Mouse (Mus musculus): Measurements from ENCODE around the gene Osbpl8. TPM values are rescaled to one million over a fixed set of nuclear protein-coding genes. Genes with fewer than 3 reads are reported as not detected.

Gene Osbpl8
- total and polyA plus RNA-seq, 2 experiments: 3.7 to 30.0 TPM

DNA sequence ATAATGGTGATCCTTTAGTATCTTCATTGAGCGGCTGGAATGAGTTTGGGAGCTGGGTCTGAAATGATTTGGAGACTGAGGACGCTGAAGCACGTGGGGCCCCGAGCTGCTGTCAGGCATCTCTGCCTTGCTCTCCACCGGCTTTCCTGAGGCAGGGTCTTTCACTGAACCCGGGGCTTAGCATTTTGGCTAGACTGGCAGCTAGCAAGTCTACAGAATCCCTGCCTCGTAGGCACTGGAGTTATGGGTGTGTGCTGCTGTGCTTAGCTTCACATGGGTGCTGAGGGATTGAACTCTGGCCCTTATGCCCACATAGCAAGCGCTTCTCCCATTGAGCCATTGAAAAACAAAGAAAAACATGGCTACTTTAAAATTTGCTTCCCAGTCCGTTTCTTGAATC is 42.8 kb downstream of the Osbpl8 start:
- H3K4me1 ChIP-seq (ENCODE audit: control insufficient read depth, insufficient read depth, low read length): peaks cover 23% of the 10 kb centered on the region
- no peaks in the 10 kb centered on the region for H3K27me3 ChIP-seq (ENCODE audit: control insufficient read depth, insufficient read depth, low read length)
- peak overlapping the region; percentile 80 for H3K27ac ChIP-seq (replicated peaks; ENCODE audit: insufficient read depth, low read depth, low read length)
- no peak overlapping the region for H3K4me3 ChIP-seq (ENCODE audit: insufficient read depth, low read depth, low read length)
- 78% methylated on average over 9 of the region's 9 CpGs for WGBS
- peak; percentile 46 for DNase-seq (ENCODE audit: extremely low read depth, low read depth, low spot score)
- peaks cover 23% of the 10 kb centered on the region for H3K79me2 ChIP-seq (ENCODE audit: control insufficient read depth, insufficient read depth, low read length)
- H3K36me3 ChIP-seq (ENCODE audit: control insufficient read depth, insufficient read depth, low read length): no peaks in the 10 kb centered on the region; the same call in 1 of the 2 replicates
- no peak overlapping the region for H3K9ac ChIP-seq (ENCODE audit: low read depth, low read length)
- TF ChIP-seq CTCF (IDR thresholded peaks at IDR 0.05; ENCODE audit: low read depth, low read length) (no peak), POLR2A (IDR thresholded peaks at IDR 0.05; ENCODE audit: extremely low read depth, insufficient read depth, low read length) (no peak)

- Histone ChIP-seq H3K27ac (replicated peaks; ENCODE audit: insufficient read depth, low read depth, low read length) (no peak overlapping the region), H3K4me3 (ENCODE audit: insufficient read depth, low read depth, low read length) (no peak overlapping the region), H3K4me1 (ENCODE audit: control insufficient read depth, insufficient read depth, low read length) (peaks cover 9% of the 10 kb centered on the region), H3K36me3 (ENCODE audit: control insufficient read depth, insufficient read depth, low read length) (peaks cover 2% of the 10 kb centered on the region; the same call in 1 of the 2 replicates), H3K27me3 (ENCODE audit: control insufficient read depth, insufficient read depth, low read length) (no peaks in the 10 kb centered on the region), H3K79me2 (ENCODE audit: control insufficient read depth, insufficient read depth, low read length) (peaks cover 21% of the 10 kb centered on the region; the same call in 1 of the 2 replicates), H3K9ac (ENCODE audit: low read depth, low read length) (no peak overlapping the region)
- 91% methylated on average over 3 of the region's 3 CpGs for WGBS
- TF ChIP-seq CTCF (IDR thresholded peaks at IDR 0.05; ENCODE audit: low read depth, low read length) (no peak), POLR2A (IDR thresholded peaks at IDR 0.05; ENCODE audit: extremely low read depth, insufficient read depth, low read length) (no peak)
- no peak for DNase-seq (ENCODE audit: extremely low read depth, low read depth, low spot score)
Observed at GRCm38 (mm10) chr10:111214084-111214483, 49.5 kb downstream of the Osbpl8 start.

GRCm38 (mm10) chr10:111214696-111215095 is 50.1 kb downstream of the Osbpl8 start:
- TF ChIP-seq CTCF (IDR thresholded peaks at IDR 0.05; ENCODE audit: low read depth, low read length): no peak
- WGBS: 73% methylated on average over 2 of the region's 2 CpGs
- no peak overlapping the region for H3K9ac ChIP-seq (ENCODE audit: low read depth, low read length)
- peaks cover 2% of the 10 kb centered on the region; the same call in 1 of the 2 replicates for H3K36me3 ChIP-seq (ENCODE audit: control insufficient read depth, insufficient read depth, low read length)
- no peak overlapping the region for H3K27ac ChIP-seq (replicated peaks; ENCODE audit: insufficient read depth, low read depth, low read length)
- H3K4me1 ChIP-seq (ENCODE audit: control insufficient read depth, insufficient read depth, low read length): peaks cover 9% of the 10 kb centered on the region
- H3K4me3 ChIP-seq (ENCODE audit: insufficient read depth, low read depth, low read length): no peak overlapping the region
- no peaks in the 10 kb centered on the region for H3K27me3 ChIP-seq (ENCODE audit: control insufficient read depth, insufficient read depth, low read length)
- no peak for DNase-seq (ENCODE audit: extremely low read depth, low read depth, low spot score)
- H3K79me2 ChIP-seq (ENCODE audit: control insufficient read depth, insufficient read depth, low read length): peaks cover 24% of the 10 kb centered on the region; the same call in 1 of the 2 replicates

GRCm38 (mm10) chr10:111215572-111215971 is 51.0 kb downstream of the Osbpl8 start:
- 76% methylated on average over 3 of the region's 3 CpGs for WGBS
- no peak overlapping the region for H3K4me3 ChIP-seq (ENCODE audit: insufficient read depth, low read depth, low read length)
- no peaks in the 10 kb centered on the region for H3K27me3 ChIP-seq (ENCODE audit: control insufficient read depth, insufficient read depth, low read length)
- DNase-seq (ENCODE audit: extremely low read depth, low read depth, low spot score): no peak
- peaks cover 9% of the 10 kb centered on the region for H3K4me1 ChIP-seq (ENCODE audit: control insufficient read depth, insufficient read depth, low read length)
- peak overlapping the region; percentile 53; the same call in 1 of the 2 replicates for H3K27ac ChIP-seq (replicated peaks; ENCODE audit: insufficient read depth, low read depth, low read length)
- TF ChIP-seq CTCF (IDR thresholded peaks at IDR 0.05; ENCODE audit: low read depth, low read length) (no peak), POLR2A (IDR thresholded peaks at IDR 0.05; ENCODE audit: extremely low read depth, insufficient read depth, low read length) (no peak)
- peaks cover 26% of the 10 kb centered on the region; the same call in 1 of the 2 replicates for H3K79me2 ChIP-seq (ENCODE audit: control insufficient read depth, insufficient read depth, low read length)
- H3K36me3 ChIP-seq (ENCODE audit: control insufficient read depth, insufficient read depth, low read length): peaks cover 2% of the 10 kb centered on the region; the same call in 1 of the 2 replicates
- H3K9ac ChIP-seq (ENCODE audit: low read depth, low read length): no peak overlapping the region

DNA sequence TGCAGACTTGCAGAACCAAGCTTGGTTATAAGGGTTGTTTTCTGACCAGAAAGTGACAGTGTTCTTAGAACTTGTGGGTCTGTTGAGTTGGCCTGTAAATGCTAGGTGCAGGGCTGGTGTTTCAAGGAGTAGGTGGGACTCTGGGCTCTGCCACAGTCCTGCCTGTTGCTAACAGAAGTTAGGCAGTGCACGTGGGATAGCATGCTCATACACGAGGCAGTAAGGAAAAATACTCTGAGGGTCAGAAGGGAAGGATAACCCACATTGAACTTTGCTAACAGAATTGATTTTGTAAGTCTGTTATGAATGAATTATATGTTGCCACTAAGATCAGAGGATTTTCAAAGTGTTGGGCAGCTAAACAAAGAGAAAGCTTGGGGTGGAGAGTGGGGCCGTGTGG is 51.6 kb downstream of the Osbpl8 start:
- H3K9ac ChIP-seq (ENCODE audit: low read depth, low read length): no peak overlapping the region
- peaks cover 2% of the 10 kb centered on the region; the same call in 1 of the 2 replicates for H3K36me3 ChIP-seq (ENCODE audit: control insufficient read depth, insufficient read depth, low read length)
- peaks cover 9% of the 10 kb centered on the region for H3K4me1 ChIP-seq (ENCODE audit: control insufficient read depth, insufficient read depth, low read length)
- H3K79me2 ChIP-seq (ENCODE audit: control insufficient read depth, insufficient read depth, low read length): peaks cover 27% of the 10 kb centered on the region; the same call in 1 of the 2 replicates
- WGBS: 33% methylated on average over 3 of the region's 3 CpGs
- no peaks in the 10 kb centered on the region for H3K27me3 ChIP-seq (ENCODE audit: control insufficient read depth, insufficient read depth, low read length)
- no peak overlapping the region for H3K4me3 ChIP-seq (ENCODE audit: insufficient read depth, low read depth, low read length)
- peak overlapping the region; percentile 53; the same call in 1 of the 2 replicates for H3K27ac ChIP-seq (replicated peaks; ENCODE audit: insufficient read depth, low read depth, low read length)
- TF ChIP-seq POLR2A (IDR thresholded peaks at IDR 0.05; ENCODE audit: extremely low read depth, insufficient read depth, low read length) (no peak), CTCF (IDR thresholded peaks at IDR 0.05; ENCODE audit: low read depth, low read length) (no peak)
- DNase-seq (ENCODE audit: extremely low read depth, low read depth, low spot score): peak; percentile 64

DNA sequence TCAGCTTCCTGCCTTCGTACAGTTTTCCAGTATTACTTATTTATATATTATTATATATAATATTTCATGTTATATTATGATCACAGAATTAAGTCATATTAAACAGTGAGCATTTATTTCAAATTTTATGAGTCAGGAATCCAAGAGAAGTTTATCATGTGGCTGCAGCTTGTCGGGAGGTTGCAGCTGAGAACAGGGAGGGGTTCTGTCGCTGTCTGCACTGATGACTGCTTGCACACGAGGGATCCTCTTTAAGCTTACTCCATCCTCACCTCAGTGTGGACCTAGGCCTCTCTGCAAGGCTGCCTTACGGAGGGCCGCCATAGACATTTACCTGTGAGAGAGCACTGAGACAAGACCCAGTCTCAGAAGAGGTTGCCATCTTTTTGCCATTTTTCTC is 58.0 kb downstream of the Osbpl8 start:
- 0 out of 2 replicates have a peak, but pooled peaks cover 3% of the 10 kb centered on the region for H3K4me1 ChIP-seq (ENCODE audit: control insufficient read depth, insufficient read depth, low read length)
- no peak overlapping the region for H3K9ac ChIP-seq (ENCODE audit: low read depth, low read length)
- H3K36me3 ChIP-seq (ENCODE audit: control insufficient read depth, insufficient read depth, low read length): no peaks in the 10 kb centered on the region
- TF ChIP-seq CTCF (IDR thresholded peaks at IDR 0.05; ENCODE audit: low read depth, low read length) (no peak), POLR2A (IDR thresholded peaks at IDR 0.05; ENCODE audit: extremely low read depth, insufficient read depth, low read length) (no peak)
- H3K27me3 ChIP-seq (ENCODE audit: control insufficient read depth, insufficient read depth, low read length): no peaks in the 10 kb centered on the region
- H3K79me2 ChIP-seq (ENCODE audit: control insufficient read depth, insufficient read depth, low read length): peaks cover 21% of the 10 kb centered on the region; the same call in 1 of the 2 replicates
- no peak overlapping the region for H3K27ac ChIP-seq (replicated peaks; ENCODE audit: insufficient read depth, low read depth, low read length)
- no peak overlapping the region for H3K4me3 ChIP-seq (ENCODE audit: insufficient read depth, low read depth, low read length)
- WGBS: 84% methylated on average over 6 of the region's 6 CpGs
- no peak for DNase-seq (ENCODE audit: extremely low read depth, low read depth, low spot score)

All from liver, adult 2 months (tissue).